Mouse (Mus musculus) limb, embryonic 11.5 days (tissue): ENCODE results near the gene Cnot2. TPM values are rescaled to one million over a fixed set of nuclear protein-coding genes. Genes with fewer than 3 reads are reported as not detected.
"Not testable (repeated sequence)": the region's sequence is repeated elsewhere in the genome, so short reads cannot be mapped to it uniquely, and the experiment has no call there.

Experiments used
- ATAC-seq: fragments of 200-750 bp; cut with Nextera tagmentation; 2 replicates; pipeline ENCODE4 v1.8.0; 2017; ENCODE audit warnings: low read depth; ENCODE audit not compliant: insufficient number of reproducible peaks, low FRiP score, low TSS enrichment
- DNase-seq: peaks from one replicate; pipeline ENCODE4 v3.0.0-alpha.2; 2015; ENCODE audit warnings: low spot score
- H3K27ac ChIP-seq: fragments of 300-500 bp; sonication (generic); replicated peaks from 2 replicates; pipeline ENCODE4 v1.5.1; 2014; ENCODE audit warnings: low read depth, mild to moderate bottlenecking, low read length
- H3K27me3 ChIP-seq: fragments of 300-500 bp; sonication (generic); 2 replicates; pipeline ENCODE4 v1.6.1; 2014; ENCODE audit warnings: mild to moderate bottlenecking, low read length, mixed read lengths; ENCODE audit not compliant: control insufficient read depth, insufficient read depth
- H3K36me3 ChIP-seq: fragments of 300-500 bp; sonication (generic); 2 replicates; pipeline ENCODE4 v1.6.1; 2014; ENCODE audit warnings: mild to moderate bottlenecking, low read length, moderate library complexity, mixed read lengths; ENCODE audit not compliant: control insufficient read depth, insufficient read depth
- H3K4me1 ChIP-seq: fragments of 300-500 bp; sonication (generic); 2 replicates; pipeline ENCODE4 v1.6.1; 2014; ENCODE audit warnings: low read length, mixed read lengths; ENCODE audit not compliant: control insufficient read depth, insufficient read depth
- H3K4me2 ChIP-seq: fragments of 300-500 bp; sonication (generic); 2 replicates; pipeline ENCODE4 v1.6.1; 2014; ENCODE audit warnings: low read depth, mild to moderate bottlenecking, moderate library complexity; ENCODE audit not compliant: severe bottlenecking
- H3K4me3 ChIP-seq: fragments of 300-500 bp; sonication (generic); 2 replicates; pipeline ENCODE4 v1.5.1; 2014; ENCODE audit warnings: low read depth, low read length
- H3K9ac ChIP-seq: fragments of 300-500 bp; sonication (generic); 2 replicates; pipeline ENCODE4 v1.6.1; 2014; ENCODE audit warnings: mild to moderate bottlenecking, low read length
- H3K9me3 ChIP-seq: fragments of 300-500 bp; sonication (generic); 2 replicates; pipeline ENCODE4 v1.6.1; 2016; ENCODE audit warnings: low read length; ENCODE audit not compliant: control insufficient read depth
- WGBS: fragments of 180-500 bp; shearing (Covaris S2); extraction: QIAGEN DNeasy Blood & Tissue Kit; methylation state at CpG from one replicate; pipeline ENCODE4 v1.1.7; 2014; 5-methylcytosine and 5-hydroxymethylcytosine counted together
- polyA plus RNA-seq: library from polyadenylated mRNA; unstranded; fragments of >200 nt; fragmentation: Nextera tagmentation; extraction: Ambion mirVana; gene quantifications from 2 replicates; pipeline ENCODE4 v1.2.1, GENCODE M21; 2014

Cnot2 gene
- 162 and 165 TPM in 2 replicates for polyA plus RNA-seq

DNA sequence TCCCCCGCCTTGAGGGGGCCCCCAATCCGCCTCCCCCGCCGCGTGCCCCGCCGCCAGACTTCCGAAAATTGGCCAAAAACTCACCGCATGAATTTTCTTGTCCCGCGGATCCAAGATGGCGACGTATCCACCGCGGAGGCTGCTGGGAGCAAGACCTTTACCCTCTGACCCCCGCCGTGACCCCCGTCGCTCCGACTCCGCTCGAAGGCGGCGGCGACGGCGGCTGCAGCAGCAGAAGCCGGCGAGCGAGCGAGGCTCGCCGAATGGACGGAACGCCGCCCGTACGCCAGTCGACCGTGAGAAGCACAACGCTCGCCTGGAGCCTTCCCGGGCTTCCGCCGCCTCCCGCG, at the start of gene Cnot2:
Gene Cnot2, minus strand, starts transcription at position 143 of the 350 bp plus-strand sequence.
- Histone ChIP-seq H3K36me3 (no peaks in the 10 kb centered on the region), H3K9ac (peak within 1 kb of the TSS; percentile 92), H3K4me3 (peak within 1 kb of the TSS; percentile 91), H3K4me2 (peak within 1 kb of the TSS; percentile 51), H3K27ac (peak within 1 kb of the TSS; percentile 99), H3K27me3 (no peaks in the 10 kb centered on the region), H3K4me1 (no peaks in the 10 kb centered on the region), H3K9me3 (no peaks in the 10 kb centered on the region)
- under 1% methylated on average over 43 of the region's 47 CpGs for WGBS
- DNase-seq = peak; percentile 95
- ATAC-seq = peak; percentile 82

- no peaks in the 10 kb centered on the region for H3K9me3 ChIP-seq
- H3K27ac ChIP-seq = no peak overlapping the region
- no peaks in the 10 kb centered on the region for H3K27me3 ChIP-seq
- WGBS = 84% methylated on average over 5 of the region's 5 CpGs
- DNase-seq = no peak
- no peak overlapping the region for H3K9ac ChIP-seq
- no peak overlapping the region for H3K4me2 ChIP-seq
- H3K4me1 ChIP-seq = no peaks in the 10 kb centered on the region
- no peak overlapping the region for H3K4me3 ChIP-seq
- no peak for ATAC-seq
- no peaks in the 10 kb centered on the region for H3K36me3 ChIP-seq
Observed at GRCm38 (mm10) chr10:116628926-116629325, 47.6 kb upstream of the Cnot2 start.

GRCm38 (mm10) chr10:116626009-116626408, 44.7 kb upstream of the Cnot2 start:
- H3K27me3 ChIP-seq = no peaks in the 10 kb centered on the region
- H3K9me3 ChIP-seq = no peaks in the 10 kb centered on the region
- WGBS = 81% methylated on average over 1 of the region's 1 CpGs
- no peak overlapping the region for H3K9ac ChIP-seq
- no peak overlapping the region for H3K4me2 ChIP-seq
- H3K36me3 ChIP-seq = no peaks in the 10 kb centered on the region
- no peak overlapping the region for H3K27ac ChIP-seq
- no peaks in the 10 kb centered on the region for H3K4me1 ChIP-seq
- DNase-seq = no peak
- ATAC-seq = no peak
- no peak overlapping the region for H3K4me3 ChIP-seq

DNA sequence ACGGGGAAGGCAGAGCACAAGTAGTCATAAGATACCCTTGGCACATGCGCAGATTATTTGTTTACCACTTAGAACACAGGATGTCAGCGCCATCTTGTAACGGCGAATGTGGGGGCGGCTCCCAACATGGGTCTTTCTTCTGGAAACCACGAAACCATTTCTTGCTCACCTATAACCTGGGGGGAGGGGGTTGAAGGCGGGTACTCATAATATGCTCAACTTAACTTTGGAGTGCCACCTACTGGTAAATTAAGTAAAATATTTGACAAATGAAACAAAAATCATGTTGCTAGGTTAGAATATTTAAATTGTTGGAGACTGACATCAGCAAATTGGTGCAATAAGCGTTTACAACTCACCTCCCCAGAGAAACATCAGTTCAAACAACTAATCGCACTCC, 31.9 kb upstream of the Cnot2 start:
- H3K36me3 ChIP-seq, H3K4me3 ChIP-seq, DNase-seq, ATAC-seq, H3K4me2 ChIP-seq, H3K4me1 ChIP-seq, H3K9me3 ChIP-seq, H3K27me3 ChIP-seq, H3K9ac ChIP-seq, H3K27ac ChIP-seq: not testable (repeated sequence)
- WGBS = 95% methylated on average over 8 of the region's 10 CpGs

GRCm38 (mm10) chr10:116604905-116605162, 23.5 kb upstream of the Cnot2 start:
- 89% methylated on average over 4 of the region's 4 CpGs for WGBS
- Histone ChIP-seq H3K36me3 (no peaks in the 10 kb centered on the region), H3K4me3 (no peak overlapping the region), H3K9me3 (no peaks in the 10 kb centered on the region), H3K27me3 (no peaks in the 10 kb centered on the region), H3K27ac (no peak overlapping the region), H3K4me1 (no peaks in the 10 kb centered on the region), H3K9ac (no peak overlapping the region), H3K4me2 (no peak overlapping the region)
- DNase-seq (no peak), ATAC-seq (no peak)

DNA sequence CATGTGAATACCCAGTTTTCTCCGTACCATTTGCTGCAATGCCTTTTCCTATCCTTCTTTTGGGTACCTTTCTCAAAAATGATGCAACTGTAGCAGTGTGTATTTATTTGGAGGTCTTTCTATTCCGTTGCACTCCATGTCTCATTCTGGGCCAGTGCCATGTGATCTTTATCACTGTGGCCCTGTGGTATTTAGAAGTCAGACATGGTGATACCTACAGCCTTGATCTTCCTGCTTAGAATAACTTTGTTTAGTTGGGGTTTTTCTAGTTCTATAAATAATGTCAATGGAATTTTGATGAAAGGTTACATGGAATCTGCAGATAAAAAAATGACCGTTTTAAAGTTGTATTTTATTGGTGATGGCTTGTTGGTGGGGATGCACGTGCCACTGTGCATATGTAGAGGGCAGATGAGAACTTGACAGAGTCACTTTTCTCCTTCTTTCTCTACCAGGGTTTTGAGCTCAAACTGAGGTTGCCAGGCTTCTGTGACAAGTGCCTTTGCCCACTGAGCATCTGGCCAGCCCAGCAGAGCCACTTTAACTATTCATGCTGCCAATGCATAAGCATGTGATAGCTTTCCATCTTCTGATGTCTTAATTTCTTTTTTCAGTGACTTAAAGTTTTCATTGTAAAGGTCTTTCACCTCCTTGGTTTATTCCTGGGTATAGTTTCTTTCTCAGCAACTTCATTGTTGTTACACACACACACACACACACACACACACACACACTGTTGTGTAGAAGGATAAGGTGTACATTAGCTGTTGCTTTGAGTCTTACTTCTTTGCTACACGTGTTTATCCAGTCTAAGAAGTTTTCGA, 23.0 kb upstream of the Cnot2 start:
- ATAC-seq = no peak
- Histone ChIP-seq H3K36me3 (no peaks in the 10 kb centered on the region), H3K4me2 (no peak overlapping the region), H3K4me3 (no peak overlapping the region), H3K9me3 (no peaks in the 10 kb centered on the region), H3K27ac (no peak overlapping the region), H3K27me3 (no peaks in the 10 kb centered on the region), H3K9ac (no peak overlapping the region), H3K4me1 (no peaks in the 10 kb centered on the region)
- no peak for DNase-seq
- WGBS = 94% methylated on average over 6 of the region's 6 CpGs

DNA sequence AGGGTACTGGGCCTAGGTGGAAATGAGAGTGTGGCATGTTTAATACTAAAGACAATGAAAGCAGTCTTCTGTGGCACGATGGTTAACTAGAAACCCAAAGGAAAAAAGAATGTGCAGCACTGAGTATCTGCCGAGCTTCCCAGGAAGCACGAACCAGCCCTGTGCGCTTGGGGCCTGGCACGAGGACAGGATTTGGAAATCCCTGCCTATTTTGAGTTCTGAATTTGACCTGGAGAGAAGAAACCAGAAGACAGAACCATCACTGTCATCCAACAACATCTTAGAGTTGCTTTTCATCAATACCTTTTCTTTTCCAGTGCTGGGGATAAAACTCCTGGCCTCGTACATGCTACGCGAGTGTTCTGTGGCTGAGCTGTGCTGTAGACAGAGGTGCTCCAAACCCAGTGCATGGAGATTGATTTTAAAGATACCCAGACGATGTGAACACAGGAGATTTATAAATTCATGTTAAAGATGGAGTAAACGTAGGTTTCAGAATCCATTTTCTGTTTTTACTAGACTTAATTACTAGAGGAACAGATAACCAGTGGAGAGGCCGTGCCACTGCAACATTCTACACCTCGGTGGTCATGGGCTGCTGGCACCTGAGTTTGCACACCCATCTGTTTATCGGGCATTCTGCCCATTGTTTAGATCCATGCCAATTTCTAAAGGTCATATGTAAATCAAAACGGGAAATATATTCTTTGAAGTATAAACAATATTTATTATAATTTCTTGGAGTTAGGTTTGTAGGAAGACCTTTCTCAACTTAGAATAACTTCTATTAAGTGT, 17.9 kb upstream of the Cnot2 start:
- ATAC-seq = no peak
- H3K27me3 ChIP-seq = no peaks in the 10 kb centered on the region
- H3K4me2 ChIP-seq = no peak overlapping the region
- H3K9ac ChIP-seq = no peak overlapping the region
- H3K27ac ChIP-seq = no peak overlapping the region
- H3K4me1 ChIP-seq = no peaks in the 10 kb centered on the region
- H3K4me3 ChIP-seq = no peak overlapping the region
- 89% methylated on average over 14 of the region's 14 CpGs for WGBS
- DNase-seq = no peak
- H3K9me3 ChIP-seq = no peaks in the 10 kb centered on the region
- no peaks in the 10 kb centered on the region for H3K36me3 ChIP-seq

DNA sequence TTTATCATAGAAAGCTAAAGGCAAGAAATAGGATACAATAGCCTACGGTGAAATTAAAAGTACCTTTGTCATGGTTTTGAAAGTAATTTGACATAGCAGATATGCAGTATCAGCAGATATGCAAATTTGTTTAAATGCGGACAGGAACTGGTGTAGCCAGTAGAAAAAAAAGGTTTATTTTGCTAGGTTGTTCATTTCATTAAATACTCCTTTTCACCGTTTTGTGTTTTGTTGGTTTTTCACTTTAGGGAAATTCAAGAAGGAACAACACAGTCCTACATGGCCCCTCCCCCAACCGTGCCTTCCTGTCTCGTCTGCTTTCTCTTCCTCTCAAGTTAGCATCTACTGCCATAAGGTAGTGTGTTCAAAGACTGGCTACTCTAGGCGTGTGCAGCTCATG, 1.4 kb upstream of the Cnot2 start:
- no peak for DNase-seq
- Histone ChIP-seq H3K4me2 (peak overlapping the region; percentile 51; the same call in 1 of the 2 replicates), H3K36me3 (no peaks in the 10 kb centered on the region), H3K4me1 (no peaks in the 10 kb centered on the region), H3K9me3 (no peaks in the 10 kb centered on the region), H3K4me3 (peak overlapping the region; percentile 91), H3K27me3 (no peaks in the 10 kb centered on the region), H3K9ac (no peak overlapping the region), H3K27ac (no peak overlapping the region)
- 33% methylated on average over 6 of the region's 6 CpGs for WGBS
- no peak for ATAC-seq
